Mouse (Mus musculus): ENCODE results near the gene Gnmt.

GRCm38 (mm10) chr17:46711612-46712271 is 17.2 kb downstream of the Gnmt start:
- no peak for TF ChIP-seq CTCF (IDR thresholded peaks at IDR 0.05; ENCODE audit: borderline replicate concordance, insufficient read depth, low read depth, low read length)
- TF ChIP-seq POLR2A (IDR thresholded peaks at IDR 0.05; ENCODE audit: borderline replicate concordance, insufficient read depth, low read length), result no peak

Measured in cerebellum, adult 2 months (tissue).